Mouse (Mus musculus) cerebellum, adult 11 months (tissue): ENCODE results near the gene Arl16.
"Not testable (repeated sequence)": the region's sequence is repeated elsewhere in the genome, so short reads cannot be mapped to it uniquely, and the experiment has no call there.

Experiments
- DNase-seq: peaks from one replicate; pipeline ENCODE4 v3.0.0; 2022

Arl16 gene

GRCm38 (mm10) chr11:120467051-120467735, at the start of gene Arl16:
Arl16 (minus strand) TSS chr11:120467607.
- peak; percentile 88 for DNase-seq

DNA sequence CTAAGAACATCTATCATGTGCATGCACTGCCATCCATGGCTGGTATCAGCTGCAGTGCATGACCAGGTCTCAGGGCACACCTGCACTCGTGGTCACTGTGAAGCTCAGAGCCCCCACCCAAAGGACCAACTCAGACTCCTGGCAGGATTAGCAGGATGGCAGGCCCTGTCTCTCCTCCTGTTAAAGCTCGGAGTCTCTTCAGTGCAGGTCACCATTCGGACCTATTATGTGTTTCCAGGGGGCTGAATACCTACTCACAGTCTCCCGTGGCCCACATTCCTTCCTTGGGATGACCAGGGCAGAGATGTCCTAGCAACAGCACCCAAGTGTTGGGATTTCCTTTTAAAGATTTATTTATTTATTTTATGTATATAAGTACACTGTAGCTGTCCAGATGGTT, 49.7 kb upstream of the Arl16 start:
- DNase-seq = no peak

GRCm38 (mm10) chr11:120515611-120516010, 48.2 kb upstream of the Arl16 start:
- peak; percentile 88 for DNase-seq

DNA sequence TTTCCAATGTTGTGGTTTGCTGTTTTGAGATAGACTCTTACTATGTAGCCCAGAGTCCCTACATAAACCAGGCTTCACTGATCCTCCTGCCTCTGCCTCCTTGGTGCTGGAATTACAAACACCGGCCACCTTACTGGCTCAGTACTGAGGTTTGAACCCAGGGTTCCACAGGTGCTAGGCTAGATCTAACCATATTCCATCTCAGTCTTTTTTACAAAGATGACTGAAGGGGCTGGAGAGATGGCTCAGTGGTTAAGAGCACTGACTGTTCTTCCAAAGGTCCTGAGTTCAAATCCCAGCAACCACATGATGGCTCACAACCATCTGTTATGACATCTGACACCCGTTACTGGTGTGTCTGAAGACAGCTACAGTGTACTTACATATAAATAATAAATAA, 46.9 kb upstream of the Arl16 start:
- DNase-seq = not testable (repeated sequence)

- peak; percentile 50 for DNase-seq
Measured at GRCm38 (mm10) chr11:120512790-120513453, 45.5 kb upstream of the Arl16 start.

- no peak for DNase-seq
Measured at GRCm38 (mm10) chr11:120510375-120511030, 43.1 kb upstream of the Arl16 start.

DNA sequence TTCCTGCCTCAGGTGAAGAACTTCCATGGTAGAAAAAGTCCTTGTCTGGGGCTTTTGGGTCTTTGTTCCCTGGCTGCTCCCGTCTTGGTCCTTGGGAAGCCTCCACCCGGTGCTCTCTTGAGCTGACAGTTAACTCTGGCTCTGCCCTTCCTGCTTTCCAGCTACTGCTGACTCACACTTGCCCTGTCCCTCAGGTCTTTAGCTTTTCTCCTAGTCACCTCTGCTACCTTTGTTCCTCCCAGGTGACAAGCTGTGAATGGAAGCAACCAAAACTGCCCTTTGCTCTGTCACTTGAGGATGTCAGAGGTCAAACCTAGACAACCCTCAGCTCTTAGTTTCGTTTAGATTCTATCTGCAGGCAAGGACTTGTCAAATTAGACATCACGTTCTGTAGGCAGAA, 42.5 kb upstream of the Arl16 start:
- DNase-seq = no peak

DNA sequence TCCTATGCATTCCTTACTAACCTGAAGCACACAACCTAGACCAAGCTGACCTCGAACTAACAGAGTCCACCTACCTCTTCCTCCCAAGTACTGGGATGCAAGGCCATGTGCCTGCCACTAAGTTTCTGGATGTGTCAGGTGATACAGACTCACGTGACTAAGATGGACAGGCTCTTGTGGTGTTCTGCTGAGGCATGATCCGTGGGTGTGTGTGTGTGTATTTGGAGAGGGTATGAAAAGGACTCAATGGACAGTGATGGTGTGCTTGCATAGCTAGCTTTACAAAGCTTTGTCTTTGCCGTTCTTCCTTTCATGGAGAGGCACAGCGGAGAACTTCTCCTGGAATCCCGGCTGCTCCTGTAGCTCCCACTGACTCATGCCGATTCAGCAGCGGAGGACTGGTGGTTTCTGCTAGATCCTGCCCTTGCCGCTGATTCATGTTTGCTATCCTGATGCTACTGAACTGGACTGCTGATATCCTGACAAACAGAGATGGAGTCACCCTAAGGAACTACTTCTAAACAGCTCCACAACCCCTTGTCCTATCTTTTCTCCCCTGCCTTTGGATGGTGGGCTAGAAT, 41.0 kb upstream of the Arl16 start:
- no peak for DNase-seq

DNA sequence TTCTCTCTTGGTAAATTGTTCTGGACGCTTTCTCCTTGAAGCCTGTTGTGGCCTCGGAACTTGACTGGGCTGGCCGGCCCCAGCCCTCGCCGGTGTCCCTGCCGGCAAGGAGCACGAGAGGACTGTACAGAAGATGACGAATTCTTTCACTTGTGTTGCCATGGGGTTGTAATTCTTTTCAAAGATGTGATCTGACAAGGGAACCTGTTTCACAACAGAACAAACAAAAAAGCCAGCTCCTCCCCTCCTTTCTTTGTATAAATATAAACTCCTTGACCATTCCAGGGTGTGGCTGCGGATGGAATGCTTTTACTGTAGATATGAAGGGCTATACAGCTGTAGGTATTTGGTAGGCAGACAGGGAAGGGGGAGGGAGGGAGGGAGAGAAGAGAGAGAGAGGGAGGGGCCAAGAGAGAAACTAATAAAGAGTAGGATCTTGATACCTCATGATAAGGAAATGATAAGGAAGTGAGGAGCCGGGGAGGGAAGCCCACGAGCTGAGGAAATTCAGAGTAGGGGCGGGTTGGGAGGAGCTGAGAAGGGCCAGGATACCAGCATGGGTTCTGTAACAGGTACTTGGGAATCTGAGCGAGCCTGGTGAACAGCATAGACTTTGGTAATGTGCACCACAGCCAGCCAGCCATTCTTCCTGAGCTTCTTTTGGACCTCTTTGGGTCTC, 40.3 kb upstream of the Arl16 start:
- DNase-seq = no peak

DNA sequence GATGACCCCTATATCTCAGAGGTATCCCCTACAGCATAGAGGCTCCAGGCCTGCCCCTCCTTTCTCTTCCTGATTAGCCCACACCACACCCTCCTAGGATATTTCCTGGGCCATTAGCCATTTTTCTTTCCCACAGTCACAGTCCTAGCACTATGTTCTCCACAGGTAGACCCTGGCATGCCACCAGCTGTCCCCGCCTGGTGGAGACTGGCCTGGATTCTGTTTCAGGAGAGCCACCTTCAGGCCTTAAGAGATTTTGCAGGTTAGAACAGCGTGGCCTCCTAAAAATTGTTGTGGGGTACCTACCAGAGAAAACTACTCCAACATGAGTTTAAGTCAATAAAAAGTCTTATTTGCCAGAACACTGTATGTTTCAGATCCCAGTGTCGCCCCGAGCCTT, 39.5 kb upstream of the Arl16 start:
- DNase-seq = no peak

- DNase-seq = no peak
Measured at GRCm38 (mm10) chr11:120505661-120506060, 38.3 kb upstream of the Arl16 start.

DNA sequence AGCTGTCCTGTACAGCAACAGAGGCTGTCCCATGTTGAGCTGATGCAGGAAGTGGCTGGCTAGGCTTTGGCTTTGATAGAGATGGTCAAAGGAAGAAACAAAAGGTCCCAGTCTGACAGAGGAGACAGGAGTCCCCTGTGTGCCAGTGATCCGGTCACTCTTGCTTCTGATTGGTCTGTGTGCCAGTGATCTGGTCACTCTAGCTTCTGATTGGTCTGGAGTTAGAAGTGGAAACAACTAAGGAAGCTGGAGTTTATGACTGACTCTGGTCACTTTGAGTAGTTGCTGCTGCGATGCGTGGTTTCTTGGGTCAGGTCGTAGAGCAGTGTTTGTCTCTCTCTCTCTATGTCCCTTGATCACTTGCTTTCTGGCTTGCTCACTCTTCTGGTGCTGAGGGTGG, 34.3 kb upstream of the Arl16 start:
- no peak for DNase-seq

DNA sequence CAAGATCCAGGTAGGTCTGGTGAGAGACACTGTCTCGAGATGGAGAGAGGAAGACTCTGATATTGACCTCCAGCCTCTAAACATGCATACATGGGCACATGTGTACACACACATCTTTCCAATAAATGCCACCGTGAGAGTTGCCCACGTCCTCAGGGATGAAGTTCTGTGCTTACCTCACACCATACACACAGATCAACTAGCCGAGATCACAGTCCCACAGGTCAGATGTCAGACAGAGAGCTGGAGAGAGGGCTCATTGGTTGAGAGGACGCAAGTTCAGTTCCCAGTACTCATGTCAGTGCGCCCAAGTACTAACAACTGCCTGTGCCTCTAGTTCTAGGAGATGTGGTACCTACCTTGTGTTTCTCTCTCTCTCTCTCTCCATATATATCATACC, 33.6 kb upstream of the Arl16 start:
- no peak for DNase-seq

GRCm38 (mm10) chr11:120500357-120500756, 33.0 kb upstream of the Arl16 start:
- no peak for DNase-seq

DNA sequence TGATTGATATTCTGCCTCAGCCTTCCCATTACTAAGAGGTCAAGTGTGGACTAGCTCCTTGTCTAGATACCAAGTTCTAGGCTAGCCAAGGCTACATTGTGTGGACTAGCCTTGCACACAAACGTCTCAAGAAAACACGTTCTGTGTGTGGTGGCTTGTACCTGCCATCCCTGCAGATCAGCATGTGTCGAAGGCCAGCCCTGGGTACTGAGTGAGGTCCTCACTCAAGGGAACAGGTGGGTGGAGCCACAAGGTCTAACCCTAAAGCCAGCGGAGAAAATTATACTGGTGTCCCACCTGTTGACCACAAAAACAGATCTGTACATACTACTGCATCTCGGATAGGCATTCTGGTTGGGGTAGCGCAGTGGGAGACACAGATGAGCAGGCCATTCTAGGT, 32.5 kb upstream of the Arl16 start:
- no peak for DNase-seq

GRCm38 (mm10) chr11:120498891-120499290, 31.5 kb upstream of the Arl16 start:
- DNase-seq = no peak

DNA sequence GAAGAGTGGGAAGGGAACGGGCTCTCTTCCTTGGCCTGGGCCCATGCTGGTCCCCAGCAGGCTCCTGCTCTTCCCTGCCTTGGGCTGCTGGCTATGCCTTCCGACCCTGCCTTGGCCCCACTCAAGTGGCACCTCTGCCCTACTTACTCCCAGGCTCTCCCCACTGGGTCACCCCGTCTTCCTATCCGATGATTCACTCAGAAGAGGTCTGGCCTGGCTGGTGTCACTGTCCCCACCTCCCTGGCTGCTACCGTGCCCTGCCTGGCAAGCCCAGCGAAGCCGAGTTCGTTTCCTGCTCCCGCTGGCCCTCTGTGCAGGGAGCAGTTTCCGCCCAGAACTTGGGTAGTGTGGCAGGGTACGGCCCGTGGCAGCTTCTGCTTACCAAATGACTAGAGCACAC, 30.8 kb upstream of the Arl16 start:
- no peak for DNase-seq

- no peak for DNase-seq
Measured at GRCm38 (mm10) chr11:120497436-120497835, 30.0 kb upstream of the Arl16 start.

DNA sequence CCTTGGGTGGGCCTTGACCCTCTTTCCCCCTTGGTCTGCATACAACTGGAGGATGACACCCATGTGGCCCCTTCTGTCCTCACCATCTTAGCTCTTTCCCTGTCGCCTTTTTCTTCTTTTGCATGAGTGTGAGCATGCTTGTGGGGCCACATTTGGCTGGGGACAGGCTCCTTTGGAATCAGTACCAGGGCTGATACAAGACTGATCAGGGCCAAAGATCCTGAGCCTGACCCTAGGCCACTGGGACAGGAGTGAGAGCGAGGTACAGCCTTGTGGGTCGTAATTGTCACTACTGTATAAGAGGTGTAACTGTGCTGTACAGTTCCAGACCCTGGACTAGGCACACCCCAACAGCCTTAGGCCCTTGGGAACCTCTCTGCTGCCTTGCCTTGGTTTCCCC, 26.5 kb upstream of the Arl16 start:
- no peak for DNase-seq

DNA sequence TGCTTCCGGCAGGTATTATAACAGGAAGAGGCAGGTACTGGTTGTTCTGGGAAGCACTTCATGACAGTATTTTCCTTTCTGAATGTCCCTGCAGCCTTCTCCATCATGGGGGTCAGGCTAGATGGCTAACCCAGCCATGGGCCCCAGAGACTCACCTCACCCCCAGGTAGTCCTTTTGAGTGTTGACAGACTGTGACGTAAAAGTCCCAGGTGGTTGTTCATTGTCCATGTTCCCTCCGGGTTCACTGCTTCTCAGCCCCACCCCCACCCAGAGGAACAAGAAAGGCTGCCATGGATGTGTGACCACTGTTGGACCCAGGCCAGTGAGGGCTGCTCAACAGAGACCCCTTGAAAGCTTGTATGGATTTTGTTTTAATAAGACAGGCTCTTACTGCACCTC, 25.9 kb upstream of the Arl16 start:
- no peak for DNase-seq

DNA sequence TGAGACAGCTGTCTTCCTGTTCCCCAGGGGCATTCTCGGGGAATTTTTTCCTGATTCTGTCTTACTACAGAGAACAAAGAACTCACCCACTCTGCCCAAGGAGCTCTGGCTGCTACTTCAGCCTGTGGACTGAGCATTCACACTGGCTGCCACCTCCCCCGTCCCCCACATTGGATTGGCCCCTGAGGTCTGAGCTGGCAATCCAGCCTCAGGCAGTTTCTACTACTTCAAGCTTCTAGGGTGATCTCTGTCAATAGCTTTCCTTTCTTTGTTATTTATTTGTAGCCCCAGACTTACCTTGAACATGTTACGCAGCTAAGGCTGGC, 25.4 kb upstream of the Arl16 start:
- DNase-seq = no peak

DNA sequence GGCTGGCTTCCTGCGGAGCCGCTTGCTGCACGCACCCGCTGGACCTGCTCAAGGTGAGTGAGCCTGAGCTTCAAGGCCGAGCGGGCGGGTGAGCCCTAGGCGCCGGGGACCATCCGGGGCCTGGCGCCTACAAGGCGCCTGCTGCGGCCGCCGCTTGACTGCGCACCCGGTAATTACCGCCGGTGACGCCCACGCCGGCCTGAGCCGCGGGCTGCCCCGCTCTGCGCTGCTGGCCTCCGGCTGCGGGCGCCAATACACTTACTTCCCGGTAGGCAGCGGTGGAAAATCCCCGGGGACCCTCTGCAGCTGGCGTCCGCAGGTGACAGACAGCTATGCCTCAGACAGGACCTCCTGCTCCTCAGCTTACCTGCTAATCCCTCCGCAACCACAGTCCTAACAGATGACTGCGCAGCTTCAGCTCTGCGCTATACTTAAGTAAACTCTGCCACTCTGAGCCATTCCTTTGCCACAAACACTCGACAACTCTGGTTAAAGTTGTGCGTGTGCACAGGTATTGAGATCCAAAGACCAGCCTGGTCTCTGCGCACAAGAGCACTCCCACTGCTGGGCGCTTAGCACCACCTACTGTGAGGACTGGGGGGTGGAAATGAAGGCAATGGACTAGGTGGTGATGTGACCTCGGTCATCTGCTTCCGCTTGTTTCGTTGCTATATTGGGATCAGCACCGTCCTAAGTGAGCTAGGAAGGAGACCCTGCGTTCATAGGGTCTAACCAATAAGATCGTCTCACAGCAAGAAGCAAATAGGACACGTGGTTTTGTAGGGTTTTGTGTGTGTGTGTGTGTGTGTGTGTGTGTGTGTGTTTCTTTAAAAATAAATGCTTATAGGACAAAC, 24.8 kb upstream of the Arl16 start:
- DNase-seq = no peak
